In genomic region chr1:138609176-138609575, GRCm38 (mm10) we compare ENCODE assay signal across 22 mouse cellular contexts. TPM values are rescaled to one million over a fixed set of nuclear protein-coding genes. Genes with fewer than 3 reads are reported as not detected.
DNase-seq lines count a peak whose midpoint lies in the region; ATAC-seq lines count a peak whose summit lies in the region.
"Had no signal": no experiment of that assay in that cellular context is flagged by ENCODE, and none has a peak within 500 bp of the region (broad histone marks: within the 10 kb centered on the region; RNA-seq: fewer than 3 reads in every experiment).

No protein-coding gene starts in this region.

- H3K27me3 ChIP-seq in heart, embryonic 10.5 days (ENCODE audit: insufficient read depth, poor library complexity, severe bottlenecking): no peaks in the 10 kb centered on the region
- no peaks in the 10 kb centered on the region for H3K27me3 ChIP-seq in lung, embryonic 15.5 days
- H3K27me3 ChIP-seq in heart, embryonic 14.5 days (ENCODE audit: control insufficient read depth, insufficient read depth, low read length): no peaks in the 10 kb centered on the region
- H3K27me3 ChIP-seq: embryonic facial prominence, embryonic 13.5 days had no signal

- H3K36me3 ChIP-seq in heart, embryonic 10.5 days: peaks cover 4% of the 10 kb centered on the region; the same call in 1 of the 2 replicates
- no peaks in the 10 kb centered on the region for H3K36me3 ChIP-seq in lung, embryonic 15.5 days
- H3K36me3 ChIP-seq in heart, embryonic 14.5 days (ENCODE audit: control insufficient read depth, insufficient read depth, low read length): no peaks in the 10 kb centered on the region
- H3K36me3 ChIP-seq: embryonic facial prominence, embryonic 13.5 days; hindbrain, embryonic 10.5 days had no signal

- WGBS in heart, embryonic 10.5 days: 57% methylated on average over 12 of the region's 12 CpGs
- WGBS in lung, embryonic 15.5 days: 64% methylated on average over 12 of the region's 12 CpGs
- 30% methylated on average over 12 of the region's 12 CpGs for WGBS in heart, embryonic 14.5 days

- H3K4me2 ChIP-seq in lung, embryonic 15.5 days: peak overlapping the region; percentile 29; the same call in 1 of the 2 replicates
- H3K4me2 ChIP-seq in heart, embryonic 14.5 days (ENCODE audit: low read length): peak overlapping the region; percentile 58
- H3K4me2 ChIP-seq: embryonic facial prominence, embryonic 13.5 days; liver, embryonic 11.5 days had no signal

- peaks cover 20% of the 10 kb centered on the region for H3K4me1 ChIP-seq in heart, embryonic 10.5 days
- H3K4me1 ChIP-seq in lung, embryonic 15.5 days: 0 out of 2 replicates have a peak, but pooled peaks cover 8% of the 10 kb centered on the region
- H3K4me1 ChIP-seq in heart, embryonic 14.5 days (ENCODE audit: control insufficient read depth in 2 of 2, insufficient read depth in 2 of 2, low read length in 2 of 2): peaks cover 16 to 36% of the 10 kb centered on the region in 2 experiments
- H3K4me1 ChIP-seq: embryonic facial prominence, embryonic 13.5 days; hindbrain, embryonic 10.5 days had no signal

- intact Hi-C loops in heart, postnatal 25 days (cut with DNase I): no loop called here
- intact Hi-C loops in gastrocnemius, postnatal 14 days (cut with DNase I; ENCODE audit: low total_unique reads): no loop called here

- no peak overlapping the region for H3K4me3 ChIP-seq in heart, embryonic 10.5 days
- no peak overlapping the region for H3K4me3 ChIP-seq in lung, embryonic 15.5 days
- peak overlapping the region; percentile 19 to 22; a peak in 3 of 4 replicates for H3K4me3 ChIP-seq in heart, embryonic 14.5 days (ENCODE audit: control insufficient read depth in 1 of 2, insufficient read depth in 1 of 2, low read depth in 1 of 2, low read length in 2 of 2)
- H3K4me3 ChIP-seq: embryonic facial prominence, embryonic 13.5 days; hindbrain, embryonic 10.5 days had no signal

- no peak overlapping the region for H3K9ac ChIP-seq in lung, embryonic 15.5 days
- peak overlapping the region; percentile 38; the same call in 1 of the 2 replicates for H3K9ac ChIP-seq in heart, embryonic 14.5 days (ENCODE audit: low read length)
- H3K9ac ChIP-seq: embryonic facial prominence, embryonic 13.5 days had no signal

- H3K9me3 ChIP-seq in heart, embryonic 10.5 days: no peaks in the 10 kb centered on the region
- no peaks in the 10 kb centered on the region for H3K9me3 ChIP-seq in lung, embryonic 15.5 days
- H3K9me3 ChIP-seq in heart, embryonic 14.5 days (ENCODE audit: control insufficient read depth, low read length): no peaks in the 10 kb centered on the region
- H3K9me3 ChIP-seq: embryonic facial prominence, embryonic 13.5 days; hindbrain, embryonic 10.5 days had no signal

- peak; percentile 39; the same call in 1 of the 2 replicates for ATAC-seq in lung, embryonic 15.5 days (ENCODE audit: borderline replicate concordance, extremely low read depth, low FRiP score, low TSS enrichment)
- 0 out of 2 replicates have a peak, but pooled peaks have one; percentile 26 for ATAC-seq in heart, embryonic 14.5 days (ENCODE audit: insufficient number of reproducible peaks, insufficient read depth, low FRiP score, low read depth)
- ATAC-seq: forebrain, embryonic 16.5 days; hindbrain, postnatal 0 days; midbrain, embryonic 16.5 days had no signal

- peak overlapping the region; percentile 59; the same call in 1 of the 2 replicates for H3K27ac ChIP-seq in heart, embryonic 10.5 days
- H3K27ac ChIP-seq in lung, embryonic 15.5 days: no peak overlapping the region
- H3K27ac ChIP-seq in heart, embryonic 14.5 days (replicated peaks in 1 of 2; ENCODE audit: control insufficient read depth in 1 of 2, insufficient read depth in 1 of 2, low read depth in 2 of 2, low read length in 2 of 2): peak overlapping the region; percentile 51 to 72; a peak in 3 of 4 replicates
- H3K27ac ChIP-seq: embryonic facial prominence, embryonic 13.5 days; hindbrain, embryonic 10.5 days; hindbrain, postnatal 0 days; kidney, postnatal 0 days had no signal

- DNase-seq in heart, embryonic 10.5 days (ENCODE audit: low spot score): no peak
- DNase-seq in heart, postnatal 25 days (ENCODE audit: low spot score): no peak
- DNase-seq in lung, postnatal 14 days: no peak
- DNase-seq in lung, postnatal 36 days: peak; percentile 36
- no peak for DNase-seq in gastrocnemius, postnatal 14 days
- DNase-seq in urinary bladder, postnatal 14 days (ENCODE audit: low spot score): no peak
- DNase-seq: adrenal gland, postnatal 10 days; cerebellum, adult 9-11 months; gastrocnemius, postnatal 36 days; kidney, adult 18-20 months; left cerebral cortex, postnatal 4 days; right cerebral cortex, postnatal 4 days; thymus, postnatal 14 days had no signal

RNA-seq across cellular contexts. Expression of gene Nek7, which starts 10.8 kb away (rescaled TPM):
- 35.5 and 40.6 TPM in 2 replicates for polyA plus RNA-seq in heart, embryonic 10.5 days (2016; fragmentation: Nextera tagmentation; extraction: Ambion mirVana)
- total RNA-seq in heart, postnatal 25 days (2021): 10 to 100 TPM; 67.3 to 71.1 TPM
- 30.7 and 33.7 TPM in 2 replicates for polyA plus RNA-seq in lung, embryonic 15.5 days (2015; fragmentation: Nextera tagmentation; extraction: Ambion mirVana)
- polyA plus RNA-seq in heart, embryonic 14.5 days (2014; fragmentation: Nextera tagmentation; extraction: Ambion mirVana): 59.8 and 60.4 TPM in 2 replicates
- total RNA-seq in gastrocnemius, postnatal 14 days (2021): 10 to 100 TPM; 51.2 to 56.9 TPM

Comparison
In these comparisons a context has a peak if more than half of its experiments do, and no peak if none do; other contexts are left out.
1. H3K4me3 ChIP-seq: peak in heart, embryonic 14.5 days (2 of 2); none in heart, embryonic 10.5 days (single experiment) and lung, embryonic 15.5 days (single experiment).